Mouse (Mus musculus) urinary bladder, postnatal 14 days (tissue): ENCODE measurements at regions not wholly inside any gene's neighbourhood (a gene's known extent, or its start where the extent isn't known, plus 50 kb on each side); places are given as distances from the start of the nearest gene placed in this dataset.

ENCODE experiments used
- DNase-seq: peaks from one replicate; pipeline ENCODE4 v3.0.0; 2021; ENCODE audit warnings: low spot score

DNA sequence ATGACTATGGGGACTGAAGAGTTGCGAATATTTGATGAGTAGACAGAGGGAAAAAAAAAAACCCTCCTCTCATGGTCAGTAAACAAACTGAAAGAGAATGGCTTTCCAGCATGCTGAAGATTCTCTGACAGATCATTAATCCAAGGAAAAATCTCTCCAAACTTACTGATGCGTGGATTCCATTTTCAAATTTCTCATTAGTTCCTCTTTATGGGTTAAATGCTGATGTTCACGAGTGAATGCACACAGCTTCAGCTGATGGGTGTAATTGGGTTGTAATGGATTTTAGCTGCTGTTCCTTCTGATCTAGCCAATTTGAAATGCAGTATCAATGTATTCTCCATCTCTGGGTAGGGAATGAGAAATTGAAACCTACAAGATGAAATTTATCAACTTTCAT lies 2945.6 kb upstream of the 5930422O12Rik start:
- no peak for DNase-seq

DNA sequence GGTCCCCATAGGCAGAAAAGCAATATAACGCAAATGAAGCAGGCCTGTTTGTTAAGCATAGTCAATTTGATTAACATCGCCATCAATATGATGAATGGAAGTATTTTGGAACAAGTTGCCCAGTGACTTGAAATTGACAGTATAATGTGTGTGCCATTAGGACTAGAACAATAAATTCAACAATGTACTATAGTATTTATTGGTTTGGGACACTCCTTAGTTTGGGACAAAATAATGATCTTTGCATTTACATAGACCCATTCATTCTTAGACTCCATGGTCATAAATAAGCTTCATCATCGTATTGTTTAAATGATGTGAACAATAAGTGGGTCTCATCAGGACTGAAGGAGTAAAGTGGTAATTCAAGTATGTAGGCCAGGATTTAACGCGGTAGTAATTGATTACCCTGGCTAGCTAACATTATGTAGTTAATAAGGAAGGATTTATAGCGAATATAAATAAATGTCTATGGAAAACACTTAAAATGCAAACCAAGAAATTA lies 2933.6 kb upstream of the 5930422O12Rik start:
- DNase-seq, result no peak

DNA sequence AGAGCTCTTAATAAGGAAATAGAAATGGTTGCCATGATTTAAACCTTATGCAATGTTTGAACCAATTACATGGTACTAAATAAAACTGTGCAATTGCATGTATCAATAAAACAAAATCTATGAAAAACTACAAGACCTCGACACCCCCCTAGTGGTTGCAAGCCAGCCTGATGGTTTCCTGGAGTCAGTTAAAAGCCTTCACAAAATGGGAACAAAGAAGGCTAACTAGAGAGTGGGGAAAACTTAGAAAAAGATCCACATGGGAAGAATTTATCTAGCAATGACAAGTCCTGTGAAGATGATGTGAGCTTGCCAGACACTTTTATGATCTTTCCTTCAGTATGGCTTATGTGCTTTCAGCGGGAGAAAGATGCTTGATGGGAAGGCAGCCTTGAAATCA lies 2926.3 kb upstream of the 5930422O12Rik start:
- DNase-seq, result no peak

DNA sequence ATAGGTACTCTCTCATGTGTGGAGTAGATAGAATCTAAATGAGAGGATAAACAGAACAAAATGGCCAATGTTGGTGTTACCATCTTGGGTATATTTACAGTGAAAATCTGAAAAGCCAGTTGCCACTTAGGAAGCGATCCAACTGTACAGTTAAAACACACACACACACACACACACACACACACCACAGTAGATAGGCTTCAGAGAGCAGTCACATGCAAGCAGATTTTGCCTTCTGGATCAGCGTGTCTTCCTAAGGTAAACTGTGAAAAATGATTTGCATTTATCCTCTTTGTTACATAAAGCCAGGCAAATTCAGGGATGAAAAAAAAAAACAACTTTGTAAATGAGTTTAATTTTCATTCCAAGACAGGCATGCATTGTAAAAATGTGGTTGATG lies 2917.2 kb upstream of the 5930422O12Rik start:
- no peak for DNase-seq

DNA sequence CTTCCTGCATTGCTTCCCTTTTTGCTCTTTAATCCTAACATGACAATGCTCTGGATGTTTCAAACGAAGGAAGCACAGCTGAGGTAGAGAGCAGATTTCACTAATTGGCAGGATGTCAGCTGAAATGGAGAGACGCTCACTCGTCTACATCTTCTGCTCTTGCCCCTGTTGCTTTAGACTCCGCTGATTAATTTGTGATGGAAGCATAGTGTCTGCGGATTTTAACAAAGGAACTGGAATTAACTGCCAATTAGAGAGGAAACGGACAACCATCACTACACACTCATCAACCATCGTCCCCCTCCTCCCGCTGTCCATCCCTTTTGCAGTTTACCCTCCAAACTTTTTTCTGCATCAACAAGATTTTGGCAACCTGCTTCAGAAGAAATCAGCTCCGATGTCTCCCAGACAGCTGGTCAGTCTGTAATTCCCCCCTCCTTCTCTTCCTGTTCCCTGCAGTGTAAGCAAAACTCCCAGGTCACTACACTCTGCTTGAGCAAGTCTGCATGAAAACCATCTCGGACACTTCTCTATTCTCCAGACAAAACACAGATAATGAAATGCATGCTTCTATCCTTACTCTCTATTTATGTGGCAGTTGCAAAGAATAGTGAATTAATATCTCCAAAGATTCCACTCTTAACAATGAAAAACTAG lies 2905.6 kb upstream of the 5930422O12Rik start:
- no peak for DNase-seq

DNA sequence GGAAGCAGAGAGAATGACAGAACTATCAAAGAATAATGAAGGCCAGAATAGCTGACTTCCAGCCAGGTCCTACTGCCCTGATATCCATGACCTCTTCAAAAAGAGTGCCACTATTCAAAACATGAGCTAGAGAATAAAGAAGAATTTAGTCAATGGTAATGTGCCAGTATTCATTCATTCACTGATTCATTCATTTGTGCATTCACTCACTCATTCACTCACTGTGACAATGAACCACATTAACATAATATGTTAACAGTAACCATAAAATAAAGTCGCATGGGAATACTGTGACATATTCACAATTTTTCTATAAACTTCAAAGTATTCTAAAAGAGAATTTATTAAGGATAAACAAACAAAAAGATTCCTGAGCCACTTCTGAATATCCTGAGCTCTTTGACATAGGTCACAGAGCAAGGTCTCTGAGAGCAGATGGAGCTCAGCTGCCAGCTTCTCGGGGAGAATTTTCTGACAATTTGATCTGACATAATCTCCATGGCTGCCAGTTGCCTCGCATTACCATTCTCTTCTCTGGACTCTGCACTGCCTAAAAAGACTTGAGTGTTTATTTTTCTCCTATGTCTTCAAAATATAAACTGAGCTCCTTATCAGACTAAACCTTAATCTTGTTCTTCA lies 2895.5 kb upstream of the 5930422O12Rik start:
- no peak for DNase-seq

DNA sequence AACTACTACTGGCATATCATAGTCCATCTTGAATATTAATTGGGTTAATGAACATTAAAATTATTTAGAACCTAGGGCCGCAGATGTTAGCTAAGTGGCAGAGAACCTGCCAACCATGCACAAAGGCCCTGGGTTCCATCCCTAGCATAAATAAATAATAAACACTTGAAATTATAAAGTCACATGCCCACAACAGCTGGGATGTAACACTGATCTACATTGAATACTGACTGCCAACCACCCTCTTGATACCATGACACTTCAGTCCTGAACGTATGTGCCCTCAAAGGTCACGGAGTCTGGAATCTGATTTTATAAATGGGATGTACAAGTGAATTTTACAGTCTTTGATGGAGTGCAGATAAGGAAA lies 2895.0 kb upstream of the 5930422O12Rik start:
- no peak for DNase-seq

DNA sequence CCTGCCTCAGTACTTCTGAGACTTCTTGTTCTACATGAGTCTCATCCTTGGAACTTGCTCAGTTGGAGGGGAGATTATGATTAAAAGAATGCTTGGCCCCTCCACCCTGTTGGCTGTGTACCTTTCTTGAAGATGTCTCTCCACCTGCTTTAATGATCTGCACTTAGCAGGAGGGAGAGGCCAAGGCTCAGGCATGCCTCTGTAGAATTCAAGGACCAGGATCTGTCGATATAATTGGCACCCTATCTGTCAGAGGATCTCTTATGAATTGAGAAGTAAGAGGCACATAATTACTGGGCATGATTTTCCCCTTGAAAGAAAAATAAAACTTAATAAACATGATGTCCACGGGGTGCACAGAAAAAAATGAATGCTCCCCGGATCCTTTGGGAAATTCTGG lies 2893.1 kb upstream of the 5930422O12Rik start:
- no peak for DNase-seq

DNA sequence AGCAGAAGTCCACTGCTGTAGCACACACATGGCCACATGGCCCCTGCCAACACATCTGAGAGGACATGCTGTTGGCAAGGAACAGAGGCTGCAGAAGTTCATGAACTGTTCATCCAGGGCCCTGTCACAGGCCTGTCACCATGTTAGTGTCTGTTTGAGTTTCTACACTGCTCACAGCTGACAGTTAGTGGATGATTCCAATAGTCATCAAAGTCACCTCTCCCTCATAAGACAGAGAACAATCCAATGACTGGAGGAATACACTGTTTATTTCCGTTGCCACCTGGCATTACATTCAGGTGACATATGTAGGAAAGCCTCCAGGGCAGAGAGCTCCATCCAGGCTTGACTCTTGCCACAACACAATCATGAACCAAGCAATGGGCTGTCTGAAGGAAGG lies 2886.3 kb upstream of the 5930422O12Rik start:
- DNase-seq, result no peak

DNA sequence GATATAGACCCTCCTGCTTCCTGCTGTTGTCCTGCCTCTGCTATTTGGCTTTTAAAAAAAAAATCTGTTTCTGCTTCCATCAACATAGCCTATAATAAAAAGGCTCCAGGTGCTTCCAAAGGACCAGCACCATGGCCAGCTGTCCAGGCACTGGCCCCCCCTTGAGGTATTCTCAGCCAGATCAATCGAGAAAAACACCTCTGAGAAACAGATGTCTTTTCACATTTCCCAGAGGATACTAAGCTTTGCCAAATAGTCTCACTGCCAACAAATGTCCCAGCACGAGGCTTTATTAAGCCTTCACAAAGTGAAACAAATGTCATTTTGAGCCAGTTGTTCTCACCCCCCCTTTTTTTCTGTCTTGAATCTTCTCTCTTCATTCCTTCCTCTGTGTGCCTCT lies 2880.7 kb upstream of the 5930422O12Rik start:
- DNase-seq, result no peak

DNA sequence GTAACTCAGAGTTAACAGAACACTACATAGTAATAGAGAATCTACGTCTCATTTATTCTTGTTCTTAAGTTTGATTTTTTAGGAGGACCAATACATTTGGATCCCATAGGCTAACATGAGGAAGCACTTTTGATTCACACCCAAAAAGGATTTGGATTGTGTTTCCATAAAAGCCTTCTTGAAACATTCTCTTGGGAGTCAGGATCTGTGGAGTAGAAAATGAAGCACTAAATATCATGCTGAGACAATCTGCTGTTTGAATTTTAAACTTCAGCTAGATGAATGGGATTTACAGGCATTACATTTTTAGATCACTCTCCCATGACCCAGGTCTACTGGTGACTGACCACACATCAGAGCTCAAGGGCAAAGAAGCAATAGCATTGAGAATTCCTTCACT lies 2877.5 kb upstream of the 5930422O12Rik start:
- DNase-seq, result no peak

DNA sequence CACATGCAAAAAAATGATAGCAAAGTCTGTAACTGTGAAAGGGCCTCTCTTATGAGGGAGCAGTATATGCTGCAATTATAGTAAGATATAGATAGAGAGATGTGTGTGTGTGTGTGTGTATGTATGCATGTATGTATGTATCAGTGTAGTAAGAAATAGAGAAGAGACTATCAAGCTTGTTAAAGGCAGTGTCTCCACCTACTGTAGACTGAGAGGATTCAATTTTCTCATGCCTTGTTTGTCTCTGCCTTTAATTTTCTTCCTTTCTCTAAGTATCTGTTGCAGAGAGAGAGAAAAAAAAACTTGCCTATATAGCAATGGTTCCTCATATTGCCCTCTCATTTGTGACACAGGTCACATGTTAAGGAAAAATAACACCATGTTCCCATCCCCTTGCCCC lies 2871.1 kb upstream of the 5930422O12Rik start:
- no peak for DNase-seq

DNA sequence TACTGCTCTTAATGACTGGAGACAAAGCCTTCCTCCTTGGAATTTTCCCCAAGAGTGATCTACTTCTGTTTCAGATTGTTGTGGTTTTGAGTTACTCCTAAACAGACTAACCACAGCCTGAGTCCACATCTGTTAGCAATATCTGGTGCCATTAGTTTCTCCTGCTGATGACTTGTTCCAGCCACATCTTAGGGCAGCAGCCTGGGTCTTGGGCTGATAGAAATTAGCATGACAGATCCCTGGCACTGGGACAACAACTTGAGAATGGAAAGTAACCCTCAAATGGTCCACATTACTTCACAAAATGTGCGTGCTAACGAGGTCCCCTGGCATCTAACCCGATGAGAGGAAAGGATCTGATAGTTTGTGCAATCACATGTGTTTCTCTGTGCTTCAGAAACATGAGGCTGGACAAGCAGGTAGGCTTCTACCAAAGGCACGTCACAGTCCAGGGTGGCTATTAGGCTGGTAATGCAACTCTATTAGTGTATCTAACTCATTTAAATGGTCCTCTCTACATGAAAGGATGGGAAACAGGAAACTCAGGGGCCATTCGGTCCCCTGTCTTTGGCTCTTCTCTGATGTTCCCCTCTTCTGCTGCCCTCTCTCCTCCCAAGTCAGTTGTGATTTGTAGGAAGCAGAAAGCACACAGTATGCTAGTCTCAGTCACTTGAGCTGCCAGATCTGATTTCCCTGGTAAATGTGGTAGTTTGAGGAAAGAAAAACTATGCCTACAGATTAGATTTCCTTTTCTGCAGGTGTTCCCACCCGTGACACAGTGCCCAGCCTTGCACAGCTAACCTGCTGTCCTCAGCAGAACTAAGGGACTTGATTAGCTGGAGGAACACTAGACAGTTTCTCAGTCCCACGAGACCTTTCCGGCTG lies 2866.9 kb upstream of the 5930422O12Rik start:
- no peak for DNase-seq

DNA sequence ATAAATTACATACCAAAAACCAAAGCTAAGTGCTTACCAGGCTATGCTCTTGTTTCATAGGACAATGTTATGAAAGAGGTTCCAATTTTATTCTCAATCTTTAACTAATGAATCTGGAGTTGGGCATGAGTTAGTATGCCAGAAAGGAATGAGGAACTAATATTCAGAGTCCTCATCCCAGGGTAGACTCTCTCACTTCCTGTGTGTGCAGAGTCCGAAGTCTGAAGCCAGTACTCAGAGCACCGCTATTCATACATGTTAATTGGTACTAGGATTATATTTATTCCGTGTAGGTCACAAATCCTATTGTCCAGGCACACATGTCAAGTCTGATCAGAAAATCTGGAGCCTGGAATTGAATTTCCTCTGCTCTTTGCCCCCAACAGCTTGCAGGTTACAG lies 2858.7 kb upstream of the 5930422O12Rik start:
- no peak for DNase-seq

DNA sequence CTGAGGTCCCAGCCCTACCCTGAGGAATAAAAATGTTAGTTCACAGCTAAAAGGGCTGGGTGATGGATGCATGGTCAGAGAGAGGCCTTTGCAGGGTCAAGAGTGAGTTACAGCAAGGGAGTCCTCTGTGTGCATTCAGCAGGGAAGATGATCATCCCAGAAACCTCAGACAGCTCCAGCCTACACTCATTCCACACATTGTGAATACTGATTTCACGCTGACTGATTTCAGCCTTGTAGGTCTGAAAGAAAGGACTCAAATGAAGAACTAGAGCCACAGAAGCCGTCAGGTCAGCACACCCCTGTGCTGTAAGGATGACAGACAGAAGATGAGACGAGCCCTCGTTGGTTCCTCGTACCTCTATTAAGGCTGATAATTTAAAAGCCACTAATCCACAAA lies 2858.0 kb upstream of the 5930422O12Rik start:
- no peak for DNase-seq

DNA sequence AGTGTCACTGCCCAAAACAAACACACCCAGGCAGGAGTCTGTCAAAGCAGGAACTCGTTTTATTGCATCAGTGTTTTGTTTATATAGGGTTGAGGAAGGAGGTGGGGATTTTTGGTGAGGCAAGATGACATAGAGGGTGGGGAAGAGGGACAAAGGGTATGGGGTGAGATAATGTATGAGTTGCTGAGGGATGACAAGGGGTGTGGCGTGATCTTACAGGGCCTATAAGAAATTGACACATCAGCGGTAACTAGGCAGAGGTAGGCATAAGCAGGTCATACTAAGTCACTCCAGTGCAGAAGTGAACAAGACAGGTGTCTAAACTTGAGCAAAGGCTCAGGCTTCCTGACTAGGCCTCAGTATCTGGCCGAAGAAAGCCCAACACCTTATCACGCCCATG lies 2841.0 kb upstream of the 5930422O12Rik start:
- DNase-seq, result peak; percentile 2

DNA sequence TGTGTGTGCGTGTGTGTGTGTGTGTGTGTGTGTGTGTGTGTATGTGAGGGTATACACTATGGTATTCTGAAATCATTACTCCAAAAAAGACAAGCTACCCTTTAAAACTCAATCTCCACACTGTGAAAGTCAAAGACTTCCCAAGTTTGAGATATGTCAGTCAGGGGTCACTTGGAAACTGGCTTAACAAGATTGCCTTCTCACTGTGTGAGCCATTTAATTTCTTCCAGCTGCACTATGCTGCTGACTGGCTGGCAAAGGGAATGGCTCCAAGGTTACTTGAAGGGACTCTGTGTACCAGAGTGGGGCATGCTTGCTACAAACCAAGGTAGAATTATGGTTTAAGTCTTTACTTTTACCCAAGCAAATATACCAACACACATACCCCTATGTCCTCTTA lies 2826.1 kb upstream of the 5930422O12Rik start:
- no peak for DNase-seq

DNA sequence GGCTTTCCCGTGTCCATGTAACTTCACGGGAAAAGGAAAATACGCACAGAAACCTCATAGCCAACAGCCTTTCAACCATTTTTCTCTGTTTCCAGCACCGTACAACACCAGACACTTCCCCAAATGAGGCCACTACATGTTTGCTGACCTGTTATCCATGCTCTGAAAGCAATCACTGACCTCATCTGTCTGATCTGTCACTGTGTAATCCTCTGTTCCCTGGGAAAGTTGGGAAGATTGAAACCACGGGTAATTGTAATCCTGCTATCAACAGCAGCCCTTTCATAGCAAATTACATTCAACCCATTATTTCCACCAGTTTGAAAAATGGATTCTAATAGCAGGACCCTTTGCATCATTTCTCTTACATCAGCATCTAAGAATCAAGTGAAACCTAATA lies 2798.2 kb upstream of the 5930422O12Rik start:
- DNase-seq, result no peak

DNA sequence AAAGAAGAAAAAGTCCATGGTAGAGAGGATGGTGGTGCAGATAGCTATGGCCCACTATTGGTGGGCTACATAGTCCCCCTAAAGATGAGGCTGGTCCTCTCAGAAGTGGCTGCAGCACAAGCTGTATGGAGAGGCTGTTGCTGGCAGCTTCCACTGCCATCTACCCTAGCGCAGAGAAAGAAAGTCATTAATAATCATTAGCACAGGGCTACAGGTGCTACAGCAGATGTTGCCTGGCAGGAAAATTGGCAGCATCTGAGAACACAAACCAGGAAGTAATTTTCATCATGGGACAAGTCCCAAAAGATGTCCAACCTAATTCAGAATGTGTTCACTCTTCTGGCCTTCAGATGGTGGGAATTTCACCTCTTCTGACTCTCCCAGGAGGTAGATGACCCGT lies 2791.7 kb upstream of the 5930422O12Rik start:
- DNase-seq, result no peak

DNA sequence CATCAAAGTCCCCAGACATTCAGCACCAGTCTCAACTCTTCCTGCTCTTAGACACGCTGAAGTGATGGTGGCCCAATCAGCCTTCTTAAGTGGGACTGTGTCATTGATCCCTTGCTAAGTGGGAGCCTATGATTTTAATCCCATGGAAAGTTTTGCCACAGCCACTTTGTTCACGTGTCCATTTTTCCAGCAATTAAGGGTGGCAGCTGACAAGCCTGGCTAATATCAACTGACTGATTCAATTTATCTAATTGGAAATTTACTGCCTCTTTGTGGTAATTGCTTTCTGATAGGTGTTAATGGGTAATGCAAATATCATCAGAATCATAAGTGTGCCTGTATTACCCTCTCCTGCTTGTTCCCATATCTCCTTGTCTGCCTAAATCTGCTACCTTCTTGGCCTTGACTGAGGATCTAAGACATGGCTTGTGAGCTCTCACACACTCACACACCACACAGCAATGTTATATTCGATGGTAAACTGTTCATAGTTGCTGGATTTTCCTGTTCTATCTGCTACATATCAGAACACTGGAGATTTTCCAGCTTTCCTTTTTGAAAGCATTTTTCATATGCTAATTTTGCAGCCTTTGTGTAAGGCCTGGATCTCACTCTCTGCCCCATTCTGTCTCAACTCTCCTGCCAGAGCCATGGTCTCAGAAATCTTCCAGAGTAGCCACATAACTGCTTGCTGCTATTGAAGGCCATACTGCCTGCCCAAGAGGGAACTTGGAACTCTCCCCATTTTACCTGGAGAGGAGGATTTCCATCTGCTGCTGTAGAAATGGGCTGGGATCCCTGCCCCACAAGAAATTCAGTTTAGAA lies 2785.4 kb upstream of the 5930422O12Rik start:
- DNase-seq, result no peak

DNA sequence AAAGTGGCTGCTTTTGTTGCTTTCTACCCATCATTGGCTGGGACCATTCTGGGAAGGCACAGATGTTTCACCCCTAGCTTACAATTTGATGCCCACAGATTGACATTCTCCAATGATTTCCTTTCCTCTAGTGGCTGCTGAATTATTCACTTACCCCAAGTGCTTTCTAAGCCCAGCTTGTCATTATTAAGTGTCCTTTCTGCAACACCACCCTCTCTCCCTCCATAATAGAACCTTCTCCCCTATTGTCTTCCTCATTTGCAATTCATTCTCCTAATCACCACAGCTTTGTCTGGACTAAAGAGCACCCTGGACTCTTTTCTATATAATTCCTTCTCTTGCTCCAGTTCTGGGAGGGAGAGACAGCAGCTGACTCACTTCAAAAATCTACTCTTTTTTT lies 2780.0 kb upstream of the 5930422O12Rik start:
- no peak for DNase-seq

DNA sequence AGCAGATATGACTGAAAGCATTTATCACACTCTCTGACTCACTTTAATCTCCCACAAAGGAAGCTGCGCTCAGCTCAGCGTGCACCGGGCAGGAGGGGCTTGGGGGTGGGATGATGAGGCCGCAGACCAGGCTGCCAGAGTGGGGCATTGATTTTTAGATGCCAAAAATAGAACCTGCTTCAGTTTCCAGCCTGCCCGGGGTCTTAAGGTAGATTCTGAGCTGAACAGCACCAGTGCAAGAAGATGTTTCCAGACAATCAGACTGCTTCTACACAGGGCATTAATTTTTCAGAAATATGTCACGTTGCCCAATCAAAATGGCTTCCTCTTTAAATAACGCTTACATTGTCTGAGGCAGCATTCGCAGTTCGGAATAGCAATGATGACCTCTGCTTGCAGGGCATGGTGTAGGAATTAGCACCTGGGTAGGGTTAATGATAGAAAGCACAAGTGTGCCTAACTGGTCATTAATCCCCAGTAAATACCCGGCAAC lies 2772.7 kb upstream of the 5930422O12Rik start:
- DNase-seq, result no peak
